Mouse (Mus musculus) embryo, embryonic 9.5 days (tissue): ENCODE results near the gene Arhgap15.
A peak's percentile ranks its signal among the peaks of the same experiment; 100 is the strongest.

Experiments
- DNase-seq: peaks from one replicate; pipeline ENCODE4 v3.0.0-alpha.2; 2017; ENCODE audit errors: extremely low spot score

The Arhgap15 gene

DNA sequence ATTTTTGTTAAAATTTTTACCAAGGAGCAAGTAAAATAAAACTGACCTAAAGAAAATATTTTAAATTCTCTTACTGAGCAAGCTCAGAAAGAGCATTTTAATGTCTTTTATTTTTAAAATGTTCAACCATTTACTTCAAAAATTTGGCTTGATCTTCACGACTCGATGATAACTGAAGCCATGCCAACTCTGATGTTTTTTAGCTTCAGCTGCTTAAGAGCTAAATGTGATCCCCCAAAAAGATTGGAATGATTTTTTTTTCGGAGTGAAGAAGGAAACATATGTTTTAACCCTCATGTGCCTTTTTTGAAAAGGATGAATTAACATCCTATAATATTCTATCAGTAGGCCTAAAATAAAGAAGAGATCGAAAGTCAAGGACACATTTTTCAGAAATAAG lies 605.0 kb downstream of the Arhgap15 start:
- DNase-seq = no peak

DNA sequence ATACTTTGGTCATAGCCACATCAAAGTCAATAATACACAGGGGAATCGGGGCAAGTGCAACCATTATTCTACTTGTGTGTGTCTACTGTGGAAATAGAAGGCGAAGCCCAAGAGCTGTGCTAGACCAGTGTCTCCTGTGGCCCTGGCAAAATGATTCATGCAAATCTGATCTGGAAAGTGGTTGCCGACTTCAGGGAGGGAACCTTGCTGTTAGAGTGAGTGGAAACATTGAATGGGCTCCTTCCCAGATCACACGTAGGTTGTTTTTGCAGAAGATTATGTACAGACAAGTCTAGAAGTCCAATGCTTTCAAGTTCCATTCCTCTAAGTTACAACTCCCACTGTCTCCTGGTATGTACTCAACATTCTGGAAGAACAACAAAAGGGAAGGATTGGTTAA lies 606.2 kb downstream of the Arhgap15 start:
- no peak for DNase-seq

DNA sequence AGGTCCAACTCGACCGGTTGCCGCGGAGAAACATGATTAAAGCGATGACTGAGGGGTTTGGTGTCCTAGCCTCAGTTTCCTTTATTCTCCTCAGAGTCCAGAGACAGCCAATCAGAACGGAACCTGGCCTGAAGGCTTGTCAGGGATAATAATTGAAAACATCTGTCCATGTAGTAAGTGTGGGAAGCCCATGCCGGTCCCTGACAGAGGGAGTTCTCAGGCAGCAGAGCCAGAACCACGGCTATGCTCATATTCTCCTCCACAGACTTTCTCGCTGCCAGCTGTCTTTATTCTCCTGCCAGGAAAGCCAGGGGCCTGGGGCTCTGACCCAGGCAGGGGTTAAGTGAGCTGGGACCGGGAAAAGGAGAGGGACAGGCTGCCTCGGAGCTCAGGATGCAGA lies 606.7 kb downstream of the Arhgap15 start:
- peak; percentile 17 for DNase-seq

DNA sequence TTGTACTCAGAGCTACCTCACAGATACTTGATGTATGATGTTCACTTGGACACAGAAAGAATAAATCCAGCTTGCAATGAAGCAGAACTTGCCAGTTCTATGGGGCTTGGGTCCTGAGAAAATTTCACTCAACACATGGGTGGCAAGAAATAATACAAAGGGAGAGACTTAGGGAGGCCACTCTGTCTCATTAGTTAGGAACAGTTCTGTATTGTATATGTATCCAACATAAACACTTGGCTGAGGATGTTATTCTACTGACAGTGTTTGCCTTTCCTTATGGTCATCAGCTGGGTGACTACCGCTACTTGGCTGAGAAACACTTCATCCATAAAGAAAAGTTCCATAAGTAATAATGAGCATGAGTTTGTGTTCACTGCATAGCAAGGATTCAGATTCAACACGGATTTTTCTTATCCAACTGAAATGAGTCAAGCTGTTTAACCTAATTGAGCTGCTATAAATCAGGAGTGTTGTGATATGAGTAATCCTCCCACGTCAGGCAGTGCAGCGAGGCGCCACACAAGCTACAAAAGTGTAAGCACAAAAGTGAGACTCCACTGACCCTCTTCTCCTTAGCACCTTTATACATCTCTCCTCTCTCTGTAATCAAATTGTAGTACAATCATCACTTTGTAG lies 607.7 kb downstream of the Arhgap15 start:
- DNase-seq = no peak

GRCm38 (mm10) chr2:44356887-44357251 lies 608.2 kb downstream of the Arhgap15 start:
- no peak for DNase-seq

GRCm38 (mm10) chr2:44380225-44380624 lies 631.6 kb downstream of the Arhgap15 start:
- DNase-seq = no peak

- no peak for DNase-seq
Observed at GRCm38 (mm10) chr2:44384541-44384940, 635.9 kb downstream of the Arhgap15 start.

DNA sequence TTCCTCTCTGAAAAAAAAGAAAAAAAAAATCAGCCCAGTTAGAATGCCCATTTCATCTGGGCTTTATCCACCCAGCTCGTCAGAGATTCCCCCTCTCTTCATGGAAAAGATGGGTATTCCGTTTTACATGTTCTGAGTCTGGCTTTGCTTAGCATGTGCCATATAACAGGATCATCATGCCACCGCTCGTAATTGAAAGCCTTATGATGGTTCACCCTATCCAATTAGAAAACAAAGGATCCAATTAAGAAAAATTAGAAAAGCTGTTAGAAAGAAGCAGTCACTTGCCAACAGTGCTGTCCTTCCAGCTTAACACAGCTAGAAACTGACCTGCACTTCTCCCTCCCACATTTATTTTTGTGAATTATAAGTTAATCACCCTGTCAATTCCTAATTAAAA lies 640.9 kb downstream of the Arhgap15 start:
- DNase-seq = no peak

GRCm38 (mm10) chr2:44393789-44394188 lies 645.2 kb downstream of the Arhgap15 start:
- DNase-seq = no peak

- no peak for DNase-seq
Observed at GRCm38 (mm10) chr2:44394956-44395501, 646.4 kb downstream of the Arhgap15 start.

GRCm38 (mm10) chr2:44395577-44395976 lies 647.0 kb downstream of the Arhgap15 start:
- no peak for DNase-seq

DNA sequence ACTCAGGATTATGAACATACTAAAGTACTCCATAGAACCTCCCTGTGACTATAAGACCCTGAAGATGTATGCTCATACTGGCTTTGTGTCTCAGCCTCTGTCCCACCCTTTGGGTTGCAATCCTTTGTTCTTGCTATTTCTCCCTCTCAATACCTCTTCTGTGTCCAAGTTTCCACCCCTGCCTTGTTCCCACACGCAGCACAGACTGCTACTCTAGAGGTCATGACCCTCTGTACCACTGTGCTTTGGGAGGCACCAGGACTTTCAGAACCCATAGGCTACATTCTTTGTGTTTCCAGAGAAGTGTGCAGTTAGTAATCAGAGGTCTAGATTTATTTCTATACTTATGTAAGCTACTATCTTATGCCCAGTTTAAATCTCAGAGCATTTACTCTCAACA lies 648.6 kb downstream of the Arhgap15 start:
- peak; percentile 20 for DNase-seq

- DNase-seq = no peak
Observed at GRCm38 (mm10) chr2:44397735-44398337, 649.2 kb downstream of the Arhgap15 start.

GRCm38 (mm10) chr2:44399191-44399926 lies 650.7 kb downstream of the Arhgap15 start:
- no peak for DNase-seq

DNA sequence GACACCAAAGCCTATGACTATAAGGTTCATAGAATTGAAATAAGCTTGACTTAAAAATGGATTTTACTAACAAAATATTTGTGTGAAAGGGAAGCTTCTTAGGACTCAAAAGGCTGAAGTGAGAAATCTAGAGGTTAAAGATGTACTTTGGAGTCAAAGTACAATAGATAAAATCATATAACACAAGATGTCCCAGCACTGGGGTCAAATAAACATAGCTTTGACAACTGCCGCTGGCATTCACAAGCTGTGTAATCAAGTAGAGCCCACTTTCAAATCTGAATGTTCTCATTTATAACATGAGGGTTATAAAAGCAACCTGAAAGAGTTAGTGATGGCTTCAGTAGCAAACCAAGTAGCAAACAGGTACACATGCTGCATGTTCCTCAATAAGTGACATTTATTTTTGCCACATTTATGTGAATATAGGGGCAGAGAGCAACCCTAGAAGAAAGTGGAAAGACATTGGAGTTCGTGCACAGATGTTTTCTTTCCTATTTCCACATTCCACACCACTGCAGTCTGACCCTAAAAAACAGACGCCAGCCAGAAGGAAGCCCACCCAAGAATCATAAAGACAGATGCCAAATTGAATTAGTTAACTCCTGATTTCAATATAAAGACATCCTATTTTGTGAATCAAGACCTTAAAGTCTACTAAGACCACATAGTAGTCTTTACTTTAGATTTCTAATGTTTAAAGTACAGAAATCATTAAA lies 653.2 kb downstream of the Arhgap15 start:
- DNase-seq = no peak

DNA sequence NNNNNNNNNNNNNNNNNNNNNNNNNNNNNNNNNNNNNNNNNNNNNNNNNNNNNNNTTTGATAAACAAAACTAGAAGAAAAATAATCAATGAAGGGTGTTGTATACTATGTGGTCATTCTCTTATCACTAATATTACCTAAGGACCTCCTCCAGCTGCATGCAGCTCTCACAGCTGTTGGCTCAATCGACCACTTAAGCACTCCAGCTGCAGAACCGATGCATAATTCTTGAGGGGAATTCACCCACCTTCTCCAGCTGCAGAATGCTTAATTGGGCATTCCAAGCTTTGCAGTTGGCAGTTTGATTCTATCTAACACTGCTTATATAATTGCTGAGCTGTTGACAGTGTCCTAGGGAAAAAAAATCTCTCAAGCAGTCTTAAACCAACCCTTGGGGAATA lies 663.0 kb downstream of the Arhgap15 start:
- no peak for DNase-seq

- no peak for DNase-seq
Observed at GRCm38 (mm10) chr2:44416331-44416730, 667.7 kb downstream of the Arhgap15 start.

DNA sequence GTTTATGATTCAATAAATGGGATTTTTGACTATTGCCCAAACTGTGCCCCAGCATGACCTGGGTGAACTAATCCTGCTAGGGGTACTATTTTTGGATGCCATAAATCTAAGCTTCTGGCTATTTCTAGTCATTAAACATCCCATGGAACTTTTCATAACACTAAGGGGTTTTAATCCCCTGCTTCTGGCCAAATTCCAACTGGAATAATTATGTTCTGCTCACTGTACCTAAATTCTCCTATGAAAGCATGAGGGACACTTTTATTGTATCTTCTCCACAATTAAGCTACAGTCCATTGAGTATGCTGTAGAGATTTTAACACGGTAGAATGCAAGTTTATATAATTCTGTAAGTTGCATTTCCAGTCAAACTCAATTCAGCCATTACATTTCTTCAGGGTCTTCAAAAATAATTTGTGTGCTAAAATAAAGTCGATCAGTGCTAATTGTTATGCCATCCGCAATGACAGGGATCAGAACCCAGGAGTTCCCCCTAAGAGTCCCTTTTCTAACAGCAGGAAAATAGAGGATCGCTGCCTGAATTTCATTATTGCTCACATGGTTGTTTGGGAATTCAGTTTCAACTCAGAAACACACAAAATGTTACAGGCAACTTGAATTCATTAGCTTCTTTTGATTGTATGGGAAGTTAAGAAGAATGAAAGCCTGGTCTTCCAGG lies 671.1 kb downstream of the Arhgap15 start:
- no peak for DNase-seq

GRCm38 (mm10) chr2:44430521-44430920 lies 681.9 kb downstream of the Arhgap15 start:
- no peak for DNase-seq

DNA sequence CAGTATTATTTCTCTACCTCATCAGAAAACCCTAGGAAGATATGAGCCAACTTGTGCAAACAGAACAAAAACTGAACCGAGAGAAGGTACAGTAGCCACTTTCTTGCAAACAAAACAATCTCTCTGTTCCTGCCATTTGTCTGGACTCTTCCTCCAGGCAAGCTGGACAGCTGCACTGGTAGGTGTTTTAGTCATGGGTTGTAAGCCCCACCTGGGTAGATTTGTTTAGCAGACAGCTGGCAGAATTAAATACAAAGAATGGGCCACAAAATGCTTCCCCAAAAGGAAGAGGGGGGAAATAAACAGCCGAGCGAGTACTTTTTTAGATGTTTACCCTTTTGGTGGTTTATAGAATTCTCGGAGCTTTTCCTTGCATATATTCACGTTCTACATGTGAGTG lies 688.0 kb downstream of the Arhgap15 start:
- no peak for DNase-seq

DNA sequence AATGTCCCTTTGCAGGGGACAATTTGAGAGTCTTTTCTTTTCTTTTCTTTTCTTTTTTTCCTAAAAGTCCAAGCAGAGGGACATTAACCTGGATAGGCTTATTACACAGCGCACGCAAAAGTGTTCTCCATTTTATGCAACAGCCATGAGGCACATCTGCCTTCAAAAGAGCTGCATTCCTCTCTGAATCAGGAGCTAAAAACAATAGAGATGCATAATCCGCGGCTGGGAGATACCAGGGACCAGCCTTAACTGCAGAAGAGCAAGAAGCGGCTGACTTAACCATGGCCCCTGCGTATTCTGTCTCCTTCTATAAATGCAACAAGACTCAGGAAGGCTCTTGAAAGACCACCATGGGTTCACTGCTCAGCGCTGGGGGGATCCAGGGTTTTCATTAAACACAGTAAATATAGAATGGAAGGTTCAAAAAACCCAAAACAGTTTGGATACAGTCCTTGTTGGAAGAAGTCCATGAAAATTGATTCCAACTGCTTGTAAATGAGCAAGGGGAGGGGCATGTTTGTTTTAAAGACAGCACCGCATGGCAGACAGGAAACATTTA lies 689.0 kb downstream of the Arhgap15 start:
- DNase-seq = no peak
